Mouse (Mus musculus) small intestine, adult 2 months (tissue): Measurements from ENCODE around the gene BC055324.

Experiments used
- CTCF ChIP-seq: fragments of 200-500 bp; IDR thresholded peaks from 2 replicates; pipeline ENCODE4 v1.5.1; 2012; ENCODE audit warnings: low read depth, mild to moderate bottlenecking, control low read depth, inconsistent platforms, low read length, moderate library complexity, mixed read lengths; ENCODE audit not compliant: insufficient replicate concordance, insufficient read length; ENCODE audit errors: extremely low read depth
- POLR2A ChIP-seq: fragments of 200-500 bp; IDR thresholded peaks from 2 replicates; pipeline ENCODE4 v1.6.1; 2012; ENCODE audit warnings: low read depth, mild to moderate bottlenecking, control low read depth, inconsistent platforms, low read length, moderate library complexity

GRCm38 (mm10) chr1:164027416-164027815 lies 32.8 kb upstream of the BC055324 start:
- no peak for TF ChIP-seq POLR2A
- no peak for TF ChIP-seq CTCF
